Mouse (Mus musculus) spleen, adult 18-20 months (tissue): ENCODE measurements around the gene Cul9.
A peak's percentile ranks its signal among the peaks of the same experiment; 100 is the strongest.
"Not testable (repeated sequence)": the region's sequence is repeated elsewhere in the genome, so short reads cannot be mapped to it uniquely, and the experiment has no call there.

ENCODE experiments used
- DNase-seq, 2 experiments: peaks; one replicate each; pipeline ENCODE4 v3.0.0; 2022; ENCODE audit warnings: mixed read lengths in 2 of 2

Cul9 gene

GRCm38 (mm10) chr17:46497956-46498355 lies 48.2 kb downstream of the Cul9 start:
- DNase-seq = no peak

GRCm38 (mm10) chr17:46496623-46497434 lies 49.4 kb downstream of the Cul9 start, which contains the start of gene Dnph1:
Dnph1 (plus strand) TSS chr17:46496711.
- peak; percentile 23 to 44 for DNase-seq

- DNase-seq = not testable (repeated sequence)
Measured at GRCm38 (mm10) chr17:46496081-46496480, 50.1 kb downstream of the Cul9 start.

GRCm38 (mm10) chr17:46495486-46495885 lies 50.7 kb downstream of the Cul9 start:
- DNase-seq = no peak

- peak in 1 of 2 experiments; percentile 8 for DNase-seq
Measured at GRCm38 (mm10) chr17:46487431-46487830, 58.8 kb downstream of the Cul9 start, which contains the start of gene Ttbk1. Ttbk1 (minus strand) TSS chr17:46487675.

GRCm38 (mm10) chr17:46486995-46487394 lies 59.2 kb downstream of the Cul9 start:
- DNase-seq = no peak

GRCm38 (mm10) chr17:46484461-46484875 lies 61.7 kb downstream of the Cul9 start:
- peak; percentile 15 to 39 for DNase-seq

- DNase-seq = peak in 1 of 2 experiments; percentile 42
Measured at GRCm38 (mm10) chr17:46484021-46484431, 62.2 kb downstream of the Cul9 start.

- DNase-seq = peak in 1 of 2 experiments; percentile 19
Measured at GRCm38 (mm10) chr17:46483561-46484001, 62.6 kb downstream of the Cul9 start.

GRCm38 (mm10) chr17:46477286-46477685 lies 68.9 kb downstream of the Cul9 start:
- DNase-seq = no peak

- no peak for DNase-seq
Measured at GRCm38 (mm10) chr17:46476601-46477000, 69.6 kb downstream of the Cul9 start.

- DNase-seq = no peak
Measured at GRCm38 (mm10) chr17:46467830-46468229, 78.4 kb downstream of the Cul9 start.

- DNase-seq = no peak
Measured at GRCm38 (mm10) chr17:46462226-46462625, 84.0 kb downstream of the Cul9 start.

- DNase-seq = no peak
Measured at GRCm38 (mm10) chr17:46461347-46461746, 84.8 kb downstream of the Cul9 start.

GRCm38 (mm10) chr17:46460673-46461072 lies 85.5 kb downstream of the Cul9 start:
- no peak for DNase-seq

- no peak for DNase-seq
Measured at GRCm38 (mm10) chr17:46458439-46458838, 87.7 kb downstream of the Cul9 start.

- DNase-seq = peak; percentile 26 to 66
Measured at GRCm38 (mm10) chr17:46457791-46458190, 88.4 kb downstream of the Cul9 start.

GRCm38 (mm10) chr17:46455110-46455691 lies 91.0 kb downstream of the Cul9 start:
- no peak for DNase-seq

- DNase-seq = no peak
Measured at GRCm38 (mm10) chr17:46454539-46454938, 91.6 kb downstream of the Cul9 start.

GRCm38 (mm10) chr17:46453970-46454411 lies 92.2 kb downstream of the Cul9 start:
- DNase-seq = no peak

GRCm38 (mm10) chr17:46453302-46453948 lies 92.8 kb downstream of the Cul9 start:
- no peak for DNase-seq

- DNase-seq = no peak
Measured at GRCm38 (mm10) chr17:46452683-46453082, 93.5 kb downstream of the Cul9 start.
